Mouse (Mus musculus): ENCODE measurements at regions not wholly inside any gene's neighbourhood (a gene's known extent, or its start where the extent isn't known, plus 50 kb on each side); places are given as distances from the start of the nearest gene placed in this dataset.

- DNase-seq (ENCODE audit: low read depth, low spot score), result no peak
- Histone ChIP-seq H3K4me1 (ENCODE audit: control insufficient read depth in 1 of 2, insufficient read depth in 2 of 2, low read length in 2 of 2) (no peaks in the 10 kb centered on the region), H3K79me2 (ENCODE audit: control insufficient read depth, insufficient read depth, low read length, poor library complexity) (no peaks in the 10 kb centered on the region), H3K9ac (ENCODE audit: control insufficient read depth, low read depth, low read length, poor library complexity, severe bottlenecking) (no peak overlapping the region), H3K27ac (ENCODE audit: control insufficient read depth, low read depth, low read length) (no peak overlapping the region), H3K27me3 (ENCODE audit: control insufficient read depth in 1 of 2, insufficient read depth in 2 of 2, low read length in 2 of 2) (no peaks in the 10 kb centered on the region), H3K36me3 (ENCODE audit: control insufficient read depth in 1 of 2, insufficient read depth in 2 of 2, low read length in 2 of 2) (no peaks in the 10 kb centered on the region), H3K4me3 (ENCODE audit: control insufficient read depth in 1 of 2, insufficient read depth in 1 of 2, low read depth in 2 of 2, low read length in 2 of 2) (no peak overlapping the region), H3K9me3 (replicated peaks; ENCODE audit: insufficient read depth, low read length) (no peaks in the 10 kb centered on the region)
- TF ChIP-seq SIN3A (IDR thresholded peaks at IDR 0.05; ENCODE audit: low read length) (no peak), CHD2 (IDR thresholded peaks at IDR 0.05; ENCODE audit: low read length) (no peak), TCF12 (IDR thresholded peaks at IDR 0.05; ENCODE audit: low read depth, low read length) (no peak), ZMIZ1 (IDR thresholded peaks at IDR 0.05; ENCODE audit: low read depth, low read length) (no peak), USF1 (IDR thresholded peaks at IDR 0.05; ENCODE audit: low read depth, low read length) (no peak), JUND (IDR thresholded peaks at IDR 0.05; ENCODE audit: low read depth, low read length) (no peak), BHLHE40 (IDR thresholded peaks at IDR 0.05; ENCODE audit: borderline replicate concordance, low read depth, low read length) (no peak), GATA1 (IDR thresholded peaks at IDR 0.05; ENCODE audit: low read depth, low read length) (no peak), EP300 (IDR thresholded peaks at IDR 0.05; ENCODE audit: low read depth in 1 of 2, low read length in 2 of 2) (no peak), POLR2A (IDR thresholded peaks at IDR 0.05; ENCODE audit: control insufficient read depth in 1 of 2, insufficient read depth in 1 of 2, low read depth in 1 of 2, low read length in 2 of 2, poor library complexity in 1 of 2) (no peak), MYC (IDR thresholded peaks at IDR 0.05; ENCODE audit: low read depth, low read length) (no peak), SMC3 (IDR thresholded peaks at IDR 0.05; ENCODE audit: low read depth, low read length) (no peak), ELF1 (IDR thresholded peaks at IDR 0.05; ENCODE audit: low read depth, low read length) (no peak), MYB (IDR thresholded peaks at IDR 0.05; ENCODE audit: low read depth, low read length) (no peak), ZNF384 (IDR thresholded peaks at IDR 0.05; ENCODE audit: low read depth, low read length) (no peak), POLR2AphosphoS2 (IDR thresholded peaks at IDR 0.05; ENCODE audit: low read length) (no peak), MEF2A (IDR thresholded peaks at IDR 0.05; ENCODE audit: extremely low read depth, insufficient replicate concordance, low read depth, low read length, poor library complexity, severe bottlenecking) (no peak), NELFE (IDR thresholded peaks at IDR 0.05; ENCODE audit: low read depth, low read length) (no peak)
These were observed 220.2 kb downstream of the Emp1 start for GRCm38 (mm10) chr6:135582567-135582966.

- Histone ChIP-seq H3K79me2 (ENCODE audit: control insufficient read depth, insufficient read depth, low read length, poor library complexity) (no peaks in the 10 kb centered on the region), H3K9ac (ENCODE audit: control insufficient read depth, low read depth, low read length, poor library complexity, severe bottlenecking) (no peak overlapping the region), H3K27me3 (ENCODE audit: control insufficient read depth in 1 of 2, insufficient read depth in 2 of 2, low read length in 2 of 2) (no peaks in the 10 kb centered on the region), H3K36me3 (ENCODE audit: control insufficient read depth in 1 of 2, insufficient read depth in 2 of 2, low read length in 2 of 2) (no peaks in the 10 kb centered on the region), H3K4me1 (ENCODE audit: control insufficient read depth in 1 of 2, insufficient read depth in 2 of 2, low read length in 2 of 2) (no peaks in the 10 kb centered on the region), H3K9me3 (replicated peaks; ENCODE audit: insufficient read depth, low read length) (no peaks in the 10 kb centered on the region), H3K4me3 (ENCODE audit: control insufficient read depth in 1 of 2, insufficient read depth in 1 of 2, low read depth in 2 of 2, low read length in 2 of 2) (no peak overlapping the region), H3K27ac (ENCODE audit: control insufficient read depth, low read depth, low read length) (no peak overlapping the region)
- TF ChIP-seq MAZ (IDR thresholded peaks at IDR 0.05; ENCODE audit: low read depth, low read length) (no peak), MYB (IDR thresholded peaks at IDR 0.05; ENCODE audit: low read depth, low read length) (no peak), TBP (IDR thresholded peaks at IDR 0.05; ENCODE audit: low read depth, low read length) (no peak), NRF1 (IDR thresholded peaks at IDR 0.05; ENCODE audit: insufficient read depth, low read depth, low read length, poor library complexity, severe bottlenecking) (no peak), USF2 (IDR thresholded peaks at IDR 0.05; ENCODE audit: borderline replicate concordance in 1 of 2, insufficient read depth in 1 of 2, low read depth in 1 of 2, low read length in 2 of 2) (no peak), ELF1 (IDR thresholded peaks at IDR 0.05; ENCODE audit: low read depth, low read length) (no peak), CHD2 (IDR thresholded peaks at IDR 0.05; ENCODE audit: low read length) (no peak), ZKSCAN1 (IDR thresholded peaks at IDR 0.05; ENCODE audit: low read depth, low read length) (no peak), SIN3A (IDR thresholded peaks at IDR 0.05; ENCODE audit: low read length) (no peak), ZC3H11A (IDR thresholded peaks at IDR 0.05; ENCODE audit: low read depth, low read length) (no peak), POLR2AphosphoS5 (IDR thresholded peaks at IDR 0.05; ENCODE audit: borderline replicate concordance, low read depth, low read length) (no peak), POLR2A (IDR thresholded peaks at IDR 0.05; ENCODE audit: control insufficient read depth in 1 of 2, insufficient read depth in 1 of 2, low read depth in 1 of 2, low read length in 2 of 2, poor library complexity in 1 of 2) (no peak), ZMIZ1 (IDR thresholded peaks at IDR 0.05; ENCODE audit: low read depth, low read length) (no peak), RAD21 (IDR thresholded peaks at IDR 0.05; ENCODE audit: low read depth, low read length) (no peak)
- DNase-seq (ENCODE audit: low read depth, low spot score), result no peak
These were observed 222.4 kb downstream of the Emp1 start for GRCm38 (mm10) chr6:135584782-135585181.

All from MEL (cell line).